Mouse (Mus musculus): ENCODE data around the gene H2-T24. TPM values are rescaled to one million over a fixed set of nuclear protein-coding genes. Genes with fewer than 3 reads are reported as not detected.
"Not testable (repeated sequence)": the region's sequence is repeated elsewhere in the genome, so short reads cannot be mapped to it uniquely, and the experiment has no call there.

The H2-T24 gene
- polyA plus RNA-seq, 1 experiment from 2014 or later = 5.9 TPM

DNA sequence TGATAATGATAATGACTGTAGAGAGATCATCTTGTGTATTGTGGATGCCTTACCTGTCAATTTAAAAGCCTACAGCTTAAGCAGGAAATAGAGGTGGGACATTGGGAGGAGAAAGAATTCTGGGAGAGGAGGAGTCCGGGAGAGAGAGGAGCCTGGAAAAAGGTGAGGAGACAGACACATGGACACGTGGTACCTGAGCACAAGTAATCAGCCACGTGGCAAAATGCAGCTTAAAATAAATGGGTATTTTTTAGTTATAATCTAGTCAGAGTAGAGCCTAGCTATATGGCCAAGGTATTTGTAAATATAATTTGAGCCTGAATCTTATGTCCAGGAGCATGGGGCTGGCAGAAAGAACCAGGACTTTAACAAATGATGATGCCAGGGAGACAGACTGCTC is 841 bp downstream of the H2-T24 start:
- no peaks in the 10 kb centered on the region for H3K27me3 ChIP-seq (ENCODE audit: control insufficient read depth, insufficient read depth, low read length)
- no peak overlapping the region for H3K9ac ChIP-seq (ENCODE audit: low read depth, low read length)
- H3K9me3 ChIP-seq (ENCODE audit: control insufficient read depth, low read length) = no peaks in the 10 kb centered on the region
- DNase-seq (ENCODE audit: low spot score) (no peak), ATAC-seq (ENCODE audit: low FRiP score) (no peak)
- no peaks in the 10 kb centered on the region for H3K4me1 ChIP-seq (replicated peaks; ENCODE audit: control insufficient read depth, insufficient read depth, low read length)
- no peak overlapping the region for H3K4me2 ChIP-seq (replicated peaks; ENCODE audit: low read depth, low read length)
- WGBS = 72% methylated on average over 3 of the region's 3 CpGs
- no peaks in the 10 kb centered on the region for H3K36me3 ChIP-seq (ENCODE audit: control insufficient read depth, insufficient read depth, low read length)
- no peak overlapping the region for H3K4me3 ChIP-seq (ENCODE audit: low read depth, low read length)
- H3K27ac ChIP-seq (ENCODE audit: low read depth, low read length) = no peak overlapping the region

DNA sequence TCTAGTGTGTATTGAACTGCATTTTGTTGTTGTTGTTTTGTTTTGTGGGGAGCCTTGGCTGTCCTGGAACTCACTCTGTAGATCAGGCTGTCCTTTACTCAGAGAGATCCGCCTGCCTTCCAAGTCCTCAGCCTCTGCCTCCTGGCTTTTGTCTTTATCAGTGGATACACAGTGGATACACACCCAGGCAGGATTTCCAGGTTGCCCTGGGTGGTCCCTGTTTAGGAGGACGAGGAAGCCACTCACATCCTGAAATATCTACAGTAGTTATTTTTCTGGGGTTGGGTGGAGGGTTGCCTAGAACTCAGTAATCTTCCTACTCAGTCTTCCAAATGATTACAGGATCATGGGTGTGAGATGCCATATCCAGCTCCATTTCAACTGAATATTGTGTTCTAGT is 1.4 kb downstream of the H2-T24 start:
- WGBS = 73% methylated on average over 2 of the region's 2 CpGs
- no peaks in the 10 kb centered on the region for H3K4me1 ChIP-seq (replicated peaks; ENCODE audit: control insufficient read depth, insufficient read depth, low read length)
- no peak overlapping the region for H3K4me3 ChIP-seq (ENCODE audit: low read depth, low read length)
- no peak for ATAC-seq (ENCODE audit: low FRiP score)
- H3K9ac ChIP-seq (ENCODE audit: low read depth, low read length) = no peak overlapping the region
- no peak overlapping the region for H3K4me2 ChIP-seq (replicated peaks; ENCODE audit: low read depth, low read length)
- DNase-seq (ENCODE audit: low spot score) = no peak
- H3K36me3 ChIP-seq (ENCODE audit: control insufficient read depth, insufficient read depth, low read length) = no peaks in the 10 kb centered on the region
- H3K9me3 ChIP-seq (ENCODE audit: control insufficient read depth, low read length) = no peaks in the 10 kb centered on the region
- H3K27me3 ChIP-seq (ENCODE audit: control insufficient read depth, insufficient read depth, low read length) = no peaks in the 10 kb centered on the region
- H3K27ac ChIP-seq (ENCODE audit: low read depth, low read length) = no peak overlapping the region

DNA sequence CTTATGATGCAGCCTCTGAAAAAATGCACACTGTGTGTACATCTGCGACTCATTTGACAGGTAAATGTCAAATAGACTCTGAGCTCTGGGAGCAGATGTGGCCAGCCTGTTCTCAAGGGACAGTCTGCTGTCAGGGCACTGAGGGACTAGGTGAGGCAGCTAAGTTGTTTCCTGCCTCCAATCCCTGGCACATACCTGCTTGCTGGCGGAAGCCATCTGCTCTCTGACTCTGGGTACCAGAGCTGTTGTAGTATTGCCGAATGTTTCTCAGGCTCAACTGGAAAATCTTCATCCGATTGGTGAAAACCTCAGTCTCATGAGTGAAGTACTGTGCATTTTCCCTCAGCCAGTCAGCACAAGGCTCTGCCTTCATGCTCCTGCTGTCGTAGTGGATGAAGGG is 3.3 kb downstream of the H2-T24 start:
- Histone ChIP-seq H3K27me3 (ENCODE audit: control insufficient read depth, insufficient read depth, low read length) (no peaks in the 10 kb centered on the region), H3K36me3 (ENCODE audit: control insufficient read depth, insufficient read depth, low read length) (no peaks in the 10 kb centered on the region), H3K4me2 (replicated peaks; ENCODE audit: low read depth, low read length) (no peak overlapping the region), H3K4me3 (ENCODE audit: low read depth, low read length) (no peak overlapping the region), H3K9me3 (ENCODE audit: control insufficient read depth, low read length) (no peaks in the 10 kb centered on the region), H3K4me1 (replicated peaks; ENCODE audit: control insufficient read depth, insufficient read depth, low read length) (no peaks in the 10 kb centered on the region), H3K27ac (ENCODE audit: low read depth, low read length) (no peak overlapping the region), H3K9ac (ENCODE audit: low read depth, low read length) (no peak overlapping the region)
- 95% methylated on average over 5 of the region's 5 CpGs for WGBS
- ATAC-seq (ENCODE audit: low FRiP score) = no peak
- no peak for DNase-seq (ENCODE audit: low spot score)

DNA sequence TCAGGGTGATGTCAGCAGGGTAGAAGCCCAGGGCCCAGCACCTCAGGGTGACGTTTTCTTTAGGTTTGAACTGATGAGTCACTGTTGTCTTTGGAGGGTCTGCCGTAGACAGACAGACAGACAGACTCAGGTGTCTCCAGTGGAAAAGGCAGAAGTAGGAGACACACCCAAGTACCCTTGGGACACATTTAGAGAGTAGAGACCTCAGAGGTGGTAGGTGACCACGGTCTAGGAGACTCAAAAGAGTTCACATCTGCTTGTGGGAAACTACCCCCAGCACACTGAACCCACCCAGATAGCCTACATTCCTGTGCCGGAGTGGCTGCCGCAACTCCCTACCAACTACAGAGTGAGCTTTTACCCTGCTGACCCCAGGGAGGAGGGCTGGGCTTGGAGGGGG is 5.4 kb downstream of the H2-T24 start:
- Histone ChIP-seq H3K4me1 (replicated peaks; ENCODE audit: control insufficient read depth, insufficient read depth, low read length) (no peaks in the 10 kb centered on the region), H3K4me3 (ENCODE audit: low read depth, low read length) (no peak overlapping the region), H3K27me3 (ENCODE audit: control insufficient read depth, insufficient read depth, low read length) (no peaks in the 10 kb centered on the region), H3K9me3 (ENCODE audit: control insufficient read depth, low read length) (no peaks in the 10 kb centered on the region), H3K9ac (ENCODE audit: low read depth, low read length) (no peak overlapping the region), H3K36me3 (ENCODE audit: control insufficient read depth, insufficient read depth, low read length) (no peaks in the 10 kb centered on the region), H3K27ac (ENCODE audit: low read depth, low read length) (no peak overlapping the region), H3K4me2 (replicated peaks; ENCODE audit: low read depth, low read length) (no peak overlapping the region)
- no peak for DNase-seq (ENCODE audit: low spot score)
- WGBS = 96% methylated on average over 5 of the region's 5 CpGs
- no peak for ATAC-seq (ENCODE audit: low FRiP score)

DNA sequence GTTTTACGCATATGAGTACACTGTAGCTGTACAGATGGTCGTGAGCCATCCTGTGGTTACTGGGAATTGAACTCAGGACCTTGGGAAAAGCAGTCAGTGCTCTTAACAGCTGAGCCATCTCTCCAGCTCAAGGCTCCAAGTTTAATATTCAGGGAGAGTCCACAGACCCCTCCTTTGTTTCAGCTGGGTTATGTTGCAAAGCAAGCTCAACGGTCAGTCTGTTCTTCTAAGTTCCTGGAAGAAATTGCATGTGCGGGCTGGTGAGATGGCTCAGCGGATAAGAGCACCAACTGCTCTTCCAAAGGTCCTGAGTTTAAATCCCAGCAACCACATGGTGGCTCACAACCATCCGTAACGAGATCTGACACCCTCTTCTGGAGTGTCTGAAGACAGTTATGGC is 16.0 kb downstream of the H2-T24 start:
- not testable (repeated sequence) for H3K4me1 ChIP-seq (replicated peaks; ENCODE audit: control insufficient read depth, insufficient read depth, low read length); H3K36me3 ChIP-seq (ENCODE audit: control insufficient read depth, insufficient read depth, low read length); DNase-seq (ENCODE audit: low spot score); H3K4me3 ChIP-seq (ENCODE audit: low read depth, low read length); H3K27ac ChIP-seq (ENCODE audit: low read depth, low read length); ATAC-seq (ENCODE audit: low FRiP score); H3K27me3 ChIP-seq (ENCODE audit: control insufficient read depth, insufficient read depth, low read length); H3K4me2 ChIP-seq (replicated peaks; ENCODE audit: low read depth, low read length); H3K9me3 ChIP-seq (ENCODE audit: control insufficient read depth, low read length); H3K9ac ChIP-seq (ENCODE audit: low read depth, low read length)
- 96% methylated on average over 7 of the region's 7 CpGs for WGBS

DNA sequence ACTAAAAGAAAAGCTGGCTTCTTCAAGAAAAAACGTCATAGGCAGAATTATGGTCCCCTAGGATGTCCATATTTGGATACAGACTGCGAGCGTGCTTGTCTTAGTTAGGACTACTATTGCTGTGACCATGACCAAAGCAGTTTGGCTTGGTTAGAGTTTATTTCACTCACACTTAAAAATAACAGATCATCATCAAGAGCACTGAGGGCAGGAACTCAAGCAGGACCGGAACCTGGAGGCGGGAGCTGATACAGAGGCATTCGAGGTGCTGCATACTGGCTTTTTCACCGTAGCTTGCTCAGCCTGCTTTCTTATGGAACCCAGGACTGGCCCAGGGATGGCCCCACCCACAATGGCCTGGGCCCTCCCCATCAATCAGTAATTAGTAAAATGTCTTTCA is 17.0 kb downstream of the H2-T24 start:
- DNase-seq (ENCODE audit: low spot score) (no peak), ATAC-seq (ENCODE audit: low FRiP score) (no peak)
- Histone ChIP-seq H3K4me2 (replicated peaks; ENCODE audit: low read depth, low read length) (no peak overlapping the region), H3K36me3 (ENCODE audit: control insufficient read depth, insufficient read depth, low read length) (no peaks in the 10 kb centered on the region), H3K27me3 (ENCODE audit: control insufficient read depth, insufficient read depth, low read length) (no peaks in the 10 kb centered on the region), H3K9ac (ENCODE audit: low read depth, low read length) (no peak overlapping the region), H3K27ac (ENCODE audit: low read depth, low read length) (no peak overlapping the region), H3K9me3 (ENCODE audit: control insufficient read depth, low read length) (no peaks in the 10 kb centered on the region), H3K4me1 (replicated peaks; ENCODE audit: control insufficient read depth, insufficient read depth, low read length) (no peaks in the 10 kb centered on the region), H3K4me3 (ENCODE audit: low read depth, low read length) (no peak overlapping the region)
- 96% methylated on average over 7 of the region's 7 CpGs for WGBS

DNA sequence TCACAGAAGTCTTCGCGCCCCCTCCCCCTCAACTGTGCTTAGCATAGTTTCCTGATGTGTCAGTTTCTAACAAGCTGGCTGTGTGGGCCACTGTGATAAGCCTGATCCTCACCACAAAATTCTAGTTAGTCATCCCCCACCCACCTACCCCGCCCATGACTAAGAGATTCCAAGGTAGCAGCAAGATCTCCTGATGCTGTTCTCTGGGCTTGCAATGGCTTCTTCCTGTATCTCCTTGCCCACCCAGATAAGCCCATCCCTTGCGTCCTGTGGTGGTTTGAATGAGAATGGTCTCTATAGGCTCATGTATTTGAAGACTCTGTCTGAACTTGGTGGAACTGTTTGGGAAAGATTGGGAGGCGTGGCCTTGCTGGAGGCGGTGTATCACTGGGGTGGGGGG is 18.4 kb downstream of the H2-T24 start:
- Histone ChIP-seq H3K4me3 (ENCODE audit: low read depth, low read length) (no peak overlapping the region), H3K9me3 (ENCODE audit: control insufficient read depth, low read length) (no peaks in the 10 kb centered on the region), H3K9ac (ENCODE audit: low read depth, low read length) (no peak overlapping the region), H3K4me2 (replicated peaks; ENCODE audit: low read depth, low read length) (no peak overlapping the region), H3K4me1 (replicated peaks; ENCODE audit: control insufficient read depth, insufficient read depth, low read length) (no peaks in the 10 kb centered on the region), H3K36me3 (ENCODE audit: control insufficient read depth, insufficient read depth, low read length) (no peaks in the 10 kb centered on the region), H3K27me3 (ENCODE audit: control insufficient read depth, insufficient read depth, low read length) (no peaks in the 10 kb centered on the region), H3K27ac (ENCODE audit: low read depth, low read length) (no peak overlapping the region)
- 97% methylated on average over 6 of the region's 6 CpGs for WGBS
- ATAC-seq (ENCODE audit: low FRiP score) = no peak
- no peak for DNase-seq (ENCODE audit: low spot score)

DNA sequence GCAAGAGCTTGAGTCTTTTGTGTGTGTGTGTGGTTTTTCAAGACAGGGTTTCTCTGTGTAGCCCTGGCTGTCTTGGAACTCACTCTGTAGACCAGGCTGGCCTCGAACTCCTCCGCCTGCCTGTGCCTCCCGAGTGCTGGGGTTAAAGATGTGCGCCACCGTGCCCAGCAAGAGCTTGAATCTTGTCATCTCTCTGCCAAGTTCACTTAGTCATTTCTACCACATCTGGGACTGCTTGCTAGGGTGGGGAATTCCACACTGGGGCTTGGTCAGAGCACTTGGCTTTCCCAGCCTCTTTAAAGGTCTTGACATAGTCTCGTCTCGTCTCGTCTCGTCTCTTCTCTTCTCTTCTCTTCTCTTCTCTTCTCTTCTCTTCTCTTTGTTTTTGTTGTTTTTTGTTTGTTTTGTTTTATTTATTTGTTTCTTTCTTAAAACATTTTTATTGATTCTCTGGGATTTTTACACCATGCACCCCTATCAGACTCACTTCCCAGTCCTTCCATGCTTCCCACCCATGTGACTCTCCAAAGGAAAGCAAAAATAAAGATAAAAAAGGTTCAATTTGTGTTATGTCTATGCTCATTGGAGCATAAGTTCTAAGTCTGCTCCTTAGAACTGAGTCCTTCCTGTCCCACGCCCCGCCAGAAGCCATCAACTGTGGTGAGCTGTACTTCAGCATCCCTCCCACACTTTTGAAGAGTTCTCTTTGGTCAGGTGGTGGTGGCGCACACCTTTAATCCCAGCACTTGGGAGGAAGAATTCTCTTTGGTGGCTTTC is 19.1 kb downstream of the H2-T24 start:
- Histone ChIP-seq H3K4me3 (ENCODE audit: low read depth, low read length) (no peak overlapping the region), H3K4me2 (replicated peaks; ENCODE audit: low read depth, low read length) (no peak overlapping the region), H3K9ac (ENCODE audit: low read depth, low read length) (no peak overlapping the region), H3K4me1 (replicated peaks; ENCODE audit: control insufficient read depth, insufficient read depth, low read length) (no peaks in the 10 kb centered on the region), H3K9me3 (ENCODE audit: control insufficient read depth, low read length) (no peaks in the 10 kb centered on the region), H3K27ac (ENCODE audit: low read depth, low read length) (no peak overlapping the region), H3K27me3 (ENCODE audit: control insufficient read depth, insufficient read depth, low read length) (no peaks in the 10 kb centered on the region), H3K36me3 (ENCODE audit: control insufficient read depth, insufficient read depth, low read length) (no peaks in the 10 kb centered on the region)
- ATAC-seq (ENCODE audit: low FRiP score) = no peak
- DNase-seq (ENCODE audit: low spot score) = no peak
- WGBS = 97% methylated on average over 12 of the region's 12 CpGs

DNA sequence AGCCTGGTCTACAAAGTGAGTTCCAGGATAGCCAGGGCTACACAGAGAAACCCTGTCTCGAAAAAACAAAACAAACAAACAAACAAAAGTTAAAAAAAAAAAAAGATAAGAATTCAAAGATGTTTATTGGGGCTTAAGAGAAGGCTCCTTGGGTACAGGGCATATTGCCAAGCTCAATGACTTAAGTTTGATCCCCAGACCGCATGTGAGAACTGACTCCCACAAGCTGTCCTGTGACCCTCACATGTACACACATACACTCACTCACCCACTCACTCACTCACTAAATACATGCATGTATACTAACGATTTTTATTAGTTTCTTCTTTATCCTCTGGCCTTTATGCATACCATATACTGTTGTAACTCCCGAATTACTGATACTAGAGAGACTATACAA is 20.0 kb downstream of the H2-T24 start:
- Histone ChIP-seq H3K27ac (ENCODE audit: low read depth, low read length) (no peak overlapping the region), H3K9me3 (ENCODE audit: control insufficient read depth, low read length) (no peaks in the 10 kb centered on the region), H3K9ac (ENCODE audit: low read depth, low read length) (no peak overlapping the region), H3K36me3 (ENCODE audit: control insufficient read depth, insufficient read depth, low read length) (no peaks in the 10 kb centered on the region), H3K4me3 (ENCODE audit: low read depth, low read length) (no peak overlapping the region), H3K27me3 (ENCODE audit: control insufficient read depth, insufficient read depth, low read length) (no peaks in the 10 kb centered on the region), H3K4me2 (replicated peaks; ENCODE audit: low read depth, low read length) (no peak overlapping the region), H3K4me1 (replicated peaks; ENCODE audit: control insufficient read depth, insufficient read depth, low read length) (no peaks in the 10 kb centered on the region; the same call in 1 of the 2 replicates)
- ATAC-seq (ENCODE audit: low FRiP score) = no peak
- 92% methylated on average over 4 of the region's 4 CpGs for WGBS
- DNase-seq (ENCODE audit: low spot score) = no peak

All from hindbrain, embryonic 11.5 days (tissue).